Mouse (Mus musculus) limb, embryonic 12.5 days (tissue): ENCODE data around the gene Heatr4. TPM values are rescaled to one million over a fixed set of nuclear protein-coding genes. Genes with fewer than 3 reads are reported as not detected.
"Not testable (repeated sequence)": the region's sequence is repeated elsewhere in the genome, so short reads cannot be mapped to it uniquely, and the experiment has no call there.

Experiments
- ATAC-seq: fragments of 200-750 bp; cut with Nextera tagmentation; 2 replicates; pipeline ENCODE4 v1.8.0; 2017; ENCODE audit warnings: low read depth, moderate TSS enrichment; ENCODE audit not compliant: insufficient number of reproducible peaks, insufficient read depth, low FRiP score, low TSS enrichment
- H3K27ac ChIP-seq: fragments of 300-500 bp; sonication (generic); 2 replicates; pipeline ENCODE4 v1.5.1; 2016; ENCODE audit warnings: mild to moderate bottlenecking, moderate library complexity
- H3K27me3 ChIP-seq: fragments of 300-500 bp; sonication (generic); 2 replicates; pipeline ENCODE4 v1.6.1; 2016; ENCODE audit warnings: mild to moderate bottlenecking, moderate library complexity
- H3K36me3 ChIP-seq: fragments of 300-500 bp; sonication (generic); 2 replicates; pipeline ENCODE4 v1.6.1; 2016; ENCODE audit warnings: mild to moderate bottlenecking, moderate library complexity
- H3K4me1 ChIP-seq: fragments of 300-500 bp; sonication (generic); replicated peaks from 2 replicates; pipeline ENCODE4 v1.6.1; 2016
- H3K4me2 ChIP-seq: fragments of 300-500 bp; sonication (generic); 2 replicates; pipeline ENCODE4 v1.6.1; 2016; ENCODE audit warnings: mild to moderate bottlenecking, moderate library complexity
- H3K4me3 ChIP-seq: fragments of 300-500 bp; sonication (generic); replicated peaks from 2 replicates; pipeline ENCODE4 v1.5.1; 2016; ENCODE audit warnings: mild to moderate bottlenecking
- H3K9ac ChIP-seq: fragments of 300-500 bp; sonication (generic); replicated peaks from 2 replicates; pipeline ENCODE4 v1.6.1; 2016; ENCODE audit warnings: mild to moderate bottlenecking, moderate library complexity
- H3K9me3 ChIP-seq: fragments of 300-500 bp; sonication (generic); 2 replicates; pipeline ENCODE4 v1.6.1; 2016; ENCODE audit warnings: mild to moderate bottlenecking, moderate library complexity
- WGBS: fragments of 180-500 bp; shearing (Covaris S2); methylation state at CpG from one replicate; pipeline ENCODE4 v1.1.7; 2016; 5-methylcytosine and 5-hydroxymethylcytosine counted together
- polyA plus RNA-seq: library from polyadenylated mRNA; unstranded; fragments of >200 nt; fragmentation: Nextera tagmentation; extraction: Ambion mirVana; gene quantifications from 2 replicates; pipeline ENCODE4 v1.2.1, GENCODE M21; 2016

The Heatr4 gene
- polyA plus RNA-seq, 1 experiment from 2014 or later = not detected

DNA sequence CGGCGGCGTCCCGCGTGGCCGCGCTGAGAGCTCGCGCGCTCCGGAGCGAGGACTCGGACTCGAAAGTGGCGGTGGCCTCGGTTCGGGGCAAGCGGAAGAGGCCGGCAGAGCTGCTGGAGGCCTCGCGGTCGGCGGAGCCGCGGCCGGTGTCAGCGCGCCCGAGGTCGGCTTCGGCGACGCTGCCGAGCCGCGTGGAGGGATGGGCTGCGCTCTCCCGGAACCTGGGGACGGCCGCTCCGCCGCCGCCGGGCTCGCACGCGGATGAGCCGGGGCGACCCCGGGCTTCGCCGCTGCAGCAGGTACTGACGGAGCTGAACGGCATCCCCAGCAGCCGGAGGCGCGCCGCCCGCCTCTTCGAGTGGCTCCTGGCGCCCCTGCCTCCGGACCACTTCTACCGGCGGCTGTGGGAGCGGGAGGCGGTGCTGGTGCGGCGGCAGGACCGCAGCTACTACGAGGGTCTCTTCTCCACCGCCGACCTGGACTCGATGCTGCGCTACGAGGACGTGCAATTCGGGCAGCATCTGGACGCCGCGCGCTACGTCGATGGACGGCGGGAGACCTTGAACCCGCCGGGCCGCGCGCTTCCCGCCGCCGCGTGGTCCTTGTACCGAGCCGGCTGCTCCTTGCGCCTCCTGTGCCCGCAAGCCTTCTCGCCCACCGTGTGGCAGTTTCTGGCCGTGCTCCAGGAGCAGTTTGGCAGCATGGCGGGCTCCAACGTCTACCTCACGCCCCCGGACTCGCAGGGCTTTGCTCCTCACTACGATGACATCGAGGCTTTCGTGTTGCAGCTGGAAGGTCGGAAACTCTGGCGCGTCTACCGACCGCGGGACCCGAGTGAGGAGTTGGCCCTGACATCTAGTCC lies 33.6 kb downstream of the Heatr4 start:
- ATAC-seq = 0 out of 2 replicates have a peak, but pooled peaks have one; percentile 40
- H3K27ac ChIP-seq = peak overlapping the region; percentile 83
- 0 out of 2 replicates have a peak, but pooled peaks cover 4% of the 10 kb centered on the region for H3K9me3 ChIP-seq
- H3K9ac ChIP-seq = peak overlapping the region; percentile 84
- peak overlapping the region; percentile 91 for H3K4me3 ChIP-seq
- under 1% methylated on average over 113 of the region's 116 CpGs for WGBS
- H3K36me3 ChIP-seq = peaks cover 25% of the 10 kb centered on the region
- no peaks in the 10 kb centered on the region for H3K27me3 ChIP-seq
- H3K4me2 ChIP-seq = peak overlapping the region; percentile 95
- peaks cover 25% of the 10 kb centered on the region for H3K4me1 ChIP-seq

GRCm38 (mm10) chr12:83950493-83950839 lies 34.2 kb downstream of the Heatr4 start, which contains the start of gene Riox1:
Gene Riox1 (plus strand): TSS chr12:83950608.
- no peaks in the 10 kb centered on the region for H3K27me3 ChIP-seq
- peak; percentile 97 for ATAC-seq
- H3K9ac ChIP-seq = peak within 1 kb of the TSS; percentile 84
- peak within 1 kb of the TSS; percentile 83 for H3K27ac ChIP-seq
- H3K9me3 ChIP-seq = 0 out of 2 replicates have a peak, but pooled peaks cover 4% of the 10 kb centered on the region
- peak within 1 kb of the TSS; percentile 91 for H3K4me3 ChIP-seq
- H3K4me1 ChIP-seq = peaks cover 25% of the 10 kb centered on the region
- peaks cover 19% of the 10 kb centered on the region for H3K36me3 ChIP-seq
- WGBS = under 1% methylated on average over 36 of the region's 37 CpGs
- peak within 1 kb of the TSS; percentile 95 for H3K4me2 ChIP-seq

DNA sequence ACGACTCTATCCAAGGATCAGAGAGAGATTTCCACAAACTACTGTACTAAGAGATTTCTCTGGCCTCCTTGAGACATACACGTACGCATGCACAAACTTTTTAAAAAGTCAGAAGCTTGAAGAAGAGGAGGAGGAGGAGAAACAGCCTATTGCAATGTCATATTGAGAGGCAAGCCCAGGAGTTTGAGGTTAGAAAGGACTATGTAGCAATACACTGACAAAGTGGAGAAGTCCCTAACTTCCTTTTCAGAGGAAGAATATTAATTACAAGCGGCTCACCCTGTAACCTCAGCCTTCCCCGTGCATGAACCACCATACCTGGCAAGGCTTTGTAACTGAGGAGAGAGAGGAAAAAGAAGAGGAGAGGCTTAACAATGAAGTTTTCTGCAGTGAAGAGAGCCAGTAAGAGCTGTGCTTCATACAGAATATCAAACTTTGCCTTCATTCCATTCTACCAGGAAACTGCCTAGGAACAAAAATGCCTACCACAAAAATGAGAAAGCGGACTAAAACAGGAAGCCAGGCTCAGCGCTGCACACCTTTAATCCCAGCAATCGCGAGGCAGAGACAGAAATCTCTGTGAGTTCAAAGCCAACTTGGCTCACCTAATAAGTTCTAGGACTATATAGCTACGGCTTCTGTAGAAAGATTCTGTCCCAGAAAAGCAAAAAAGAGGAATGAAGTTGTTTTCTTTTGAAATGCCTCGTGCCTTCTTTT lies 34.7 kb downstream of the Heatr4 start:
- peaks cover 25% of the 10 kb centered on the region for H3K4me1 ChIP-seq
- H3K27me3 ChIP-seq = no peaks in the 10 kb centered on the region
- peak overlapping the region; percentile 95 for H3K4me2 ChIP-seq
- H3K9ac ChIP-seq = peak overlapping the region; percentile 84; the same call in 1 of the 2 replicates
- peak overlapping the region; percentile 26; the same call in 1 of the 2 replicates for H3K27ac ChIP-seq
- peaks cover 15% of the 10 kb centered on the region for H3K36me3 ChIP-seq
- H3K4me3 ChIP-seq = peak overlapping the region; percentile 91
- ATAC-seq = no peak
- WGBS = 26% methylated on average over 11 of the region's 11 CpGs
- 0 out of 2 replicates have a peak, but pooled peaks cover 4% of the 10 kb centered on the region for H3K9me3 ChIP-seq

DNA sequence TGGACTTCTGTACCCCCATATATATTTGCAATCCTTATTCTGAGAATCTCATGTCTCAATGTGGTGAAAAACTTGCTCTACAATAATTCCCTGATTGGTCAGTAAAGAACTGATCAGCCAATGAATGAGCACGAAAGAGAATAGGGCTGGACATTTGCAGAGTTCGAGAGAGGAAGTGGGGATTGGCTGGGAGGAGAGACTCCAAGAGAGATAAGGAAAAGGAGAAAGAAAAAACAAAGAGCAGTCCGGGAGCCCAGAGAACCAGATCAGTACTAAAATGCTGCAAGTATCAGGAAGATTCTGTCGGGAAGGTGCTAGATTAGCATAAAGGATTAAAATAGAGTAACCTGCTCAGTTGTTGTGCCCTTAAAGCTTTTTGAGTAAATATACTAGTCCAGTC lies 35.6 kb downstream of the Heatr4 start:
- Histone ChIP-seq H3K27me3 (no peaks in the 10 kb centered on the region), H3K27ac (no peak overlapping the region), H3K9me3 (0 out of 2 replicates have a peak, but pooled peaks cover 4% of the 10 kb centered on the region), H3K4me1 (peaks cover 25% of the 10 kb centered on the region), H3K4me3 (no peak overlapping the region), H3K9ac (no peak overlapping the region), H3K36me3 (peaks cover 15% of the 10 kb centered on the region), H3K4me2 (no peak overlapping the region)
- WGBS = 82% methylated on average over 4 of the region's 4 CpGs
- no peak for ATAC-seq

- Histone ChIP-seq H3K36me3 (peaks cover 2% of the 10 kb centered on the region), H3K27ac (no peak overlapping the region), H3K9ac (no peak overlapping the region), H3K4me1 (peaks cover 13% of the 10 kb centered on the region), H3K4me2 (no peak overlapping the region), H3K9me3 (0 out of 2 replicates have a peak, but pooled peaks cover 4% of the 10 kb centered on the region), H3K4me3 (no peak overlapping the region), H3K27me3 (no peaks in the 10 kb centered on the region)
- WGBS = 89% methylated on average over 8 of the region's 8 CpGs
- no peak for ATAC-seq
These were observed 37.3 kb downstream of the Heatr4 start for GRCm38 (mm10) chr12:83947260-83947811.

- no peak overlapping the region for H3K4me2 ChIP-seq
- ATAC-seq = no peak
- no peak overlapping the region for H3K27ac ChIP-seq
- H3K9me3 ChIP-seq = no peaks in the 10 kb centered on the region
- H3K4me1 ChIP-seq = no peaks in the 10 kb centered on the region
- H3K36me3 ChIP-seq = no peaks in the 10 kb centered on the region
- H3K4me3 ChIP-seq = no peak overlapping the region
- 89% methylated on average over 3 of the region's 3 CpGs for WGBS
- no peak overlapping the region for H3K9ac ChIP-seq
- H3K27me3 ChIP-seq = no peaks in the 10 kb centered on the region
These were observed 42.7 kb downstream of the Heatr4 start for GRCm38 (mm10) chr12:83941938-83942337.

DNA sequence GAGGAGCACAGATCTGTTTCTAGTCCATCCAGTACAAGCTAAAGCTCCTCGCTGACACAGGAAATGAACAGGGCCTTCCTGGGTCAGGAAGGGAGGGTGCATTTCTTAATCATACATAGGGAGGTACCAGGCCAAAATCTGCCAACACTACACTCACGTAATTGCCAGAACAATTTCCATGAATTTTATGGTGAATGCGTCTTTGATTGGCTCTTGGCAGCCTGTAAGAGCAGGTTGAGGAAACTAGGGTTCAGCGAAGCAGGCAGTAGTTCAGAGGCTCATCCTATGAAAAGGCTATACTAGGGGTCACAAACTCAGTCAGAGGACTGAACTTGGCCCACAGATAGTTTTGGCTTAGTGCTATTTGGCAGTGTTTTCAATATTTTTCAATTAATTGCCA lies 44.6 kb downstream of the Heatr4 start:
- no peaks in the 10 kb centered on the region for H3K4me1 ChIP-seq
- no peak overlapping the region for H3K9ac ChIP-seq
- no peak overlapping the region for H3K27ac ChIP-seq
- H3K4me3 ChIP-seq = no peak overlapping the region
- H3K27me3 ChIP-seq = no peaks in the 10 kb centered on the region
- ATAC-seq = no peak
- no peaks in the 10 kb centered on the region for H3K36me3 ChIP-seq
- WGBS = 76% methylated on average over 4 of the region's 4 CpGs
- no peak overlapping the region for H3K4me2 ChIP-seq
- no peaks in the 10 kb centered on the region for H3K9me3 ChIP-seq

DNA sequence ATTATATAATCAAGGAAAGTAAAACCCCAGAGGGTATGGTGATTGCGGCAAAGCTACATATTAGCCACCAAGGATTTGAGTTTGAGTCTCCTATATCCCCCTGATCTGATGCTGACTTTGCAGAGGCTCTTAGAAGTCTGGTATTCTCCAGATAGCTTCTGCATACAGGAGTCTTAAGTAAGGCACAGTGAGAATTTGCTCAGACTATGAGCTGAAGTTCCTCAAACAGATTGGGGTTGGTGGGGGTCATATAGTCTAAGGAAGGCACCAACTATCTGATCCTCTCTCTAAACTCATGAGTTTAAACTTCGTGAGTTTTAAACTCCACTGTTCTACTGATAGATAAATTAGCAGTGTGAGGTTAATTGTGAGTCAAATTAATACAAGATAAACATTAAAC lies 45.3 kb downstream of the Heatr4 start:
- Histone ChIP-seq H3K4me2 (no peak overlapping the region), H3K4me3 (no peak overlapping the region), H3K36me3 (no peaks in the 10 kb centered on the region), H3K9ac (no peak overlapping the region), H3K4me1 (no peaks in the 10 kb centered on the region), H3K27ac (no peak overlapping the region), H3K27me3 (no peaks in the 10 kb centered on the region), H3K9me3 (no peaks in the 10 kb centered on the region)
- WGBS = 76% methylated on average over 2 of the region's 2 CpGs
- ATAC-seq = no peak

GRCm38 (mm10) chr12:83938592-83938991 lies 46.1 kb downstream of the Heatr4 start:
- H3K27ac ChIP-seq, H3K9ac ChIP-seq, ATAC-seq, H3K36me3 ChIP-seq, H3K4me3 ChIP-seq, H3K9me3 ChIP-seq, H3K27me3 ChIP-seq, H3K4me1 ChIP-seq, H3K4me2 ChIP-seq: not testable (repeated sequence)
- WGBS = 37% methylated on average over 1 of the region's 1 CpGs

DNA sequence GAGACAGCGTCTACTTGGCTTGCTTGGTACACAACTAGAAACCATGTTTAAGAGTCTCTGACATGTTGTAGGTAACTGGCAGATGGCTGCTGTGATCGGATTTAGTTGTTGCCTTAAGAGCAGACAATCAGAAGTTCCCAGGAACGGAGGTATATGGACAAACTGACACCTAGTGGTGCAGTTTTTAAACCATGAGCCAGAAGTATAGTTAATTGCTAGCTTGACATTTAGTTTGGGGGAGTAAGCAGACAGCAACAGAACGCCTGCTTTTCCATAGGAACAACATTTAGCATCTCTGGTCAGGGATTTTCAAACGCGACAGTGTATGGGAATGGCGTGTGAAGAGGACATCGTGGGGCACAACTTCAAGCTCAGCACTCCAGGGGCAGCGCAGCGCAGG lies 47.1 kb downstream of the Heatr4 start:
- Histone ChIP-seq H3K36me3 (no peaks in the 10 kb centered on the region), H3K27me3 (no peaks in the 10 kb centered on the region), H3K9ac (no peak overlapping the region), H3K27ac (no peak overlapping the region), H3K4me1 (no peaks in the 10 kb centered on the region), H3K9me3 (no peaks in the 10 kb centered on the region), H3K4me2 (no peak overlapping the region), H3K4me3 (no peak overlapping the region)
- ATAC-seq = no peak
- 64% methylated on average over 10 of the region's 10 CpGs for WGBS

- no peak overlapping the region for H3K9ac ChIP-seq
- no peaks in the 10 kb centered on the region for H3K36me3 ChIP-seq
- H3K27ac ChIP-seq = no peak overlapping the region
- no peaks in the 10 kb centered on the region for H3K27me3 ChIP-seq
- no peak overlapping the region for H3K4me3 ChIP-seq
- H3K4me1 ChIP-seq = peaks cover 2% of the 10 kb centered on the region; the same call in 1 of the 2 replicates
- WGBS = 64% methylated on average over 2 of the region's 2 CpGs
- no peak overlapping the region for H3K4me2 ChIP-seq
- ATAC-seq = no peak
- H3K9me3 ChIP-seq = no peaks in the 10 kb centered on the region
These were observed 55.4 kb downstream of the Heatr4 start for GRCm38 (mm10) chr12:83929186-83929804.
